Comparison of ENCODE assay signal across 8 mouse cellular contexts in the genomic region with DNA sequence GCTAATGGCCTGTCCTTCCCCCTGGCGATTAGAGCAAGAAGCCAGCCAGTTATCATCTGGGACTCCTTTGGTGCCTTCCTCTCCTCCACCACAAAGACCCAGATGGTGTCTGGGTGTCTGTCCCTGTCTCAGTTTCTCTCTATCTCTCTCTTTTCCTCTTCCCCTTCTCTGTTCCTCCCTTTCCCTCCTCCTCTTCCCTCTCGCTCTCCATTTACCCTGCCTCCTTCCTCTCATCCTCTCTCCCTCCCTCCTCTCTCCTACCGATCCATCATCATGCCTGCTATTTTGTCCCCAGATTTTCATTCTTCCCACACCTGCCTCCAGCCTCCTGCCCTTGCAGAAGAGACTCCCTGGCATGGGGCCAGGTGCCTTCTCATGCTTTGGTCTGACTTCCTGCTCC. TPM values are rescaled to one million over a fixed set of nuclear protein-coding genes. Genes with fewer than 3 reads are reported as not detected.
DNase-seq lines count a peak whose midpoint lies in the region; ATAC-seq and TF ChIP-seq lines count a peak whose summit lies in the region.

No protein-coding gene starts in this region.

- no peak for ATAC-seq in heart, embryonic 15.5 days (replicated peaks; ENCODE audit: insufficient number of reproducible peaks, insufficient read depth, low FRiP score, low read depth)
- no peak for ATAC-seq in liver, embryonic 15.5 days (ENCODE audit: insufficient read depth)
- no peak for ATAC-seq in activated CD4-positive, CD25-positive, alpha-beta regulatory T cell, adult 4 months

- H3K9ac ChIP-seq in heart, embryonic 15.5 days: no peak overlapping the region
- H3K9ac ChIP-seq in liver, embryonic 15.5 days: no peak overlapping the region

- peak overlapping the region; percentile 68 for H3K4me2 ChIP-seq in heart, embryonic 15.5 days
- H3K4me2 ChIP-seq in liver, embryonic 15.5 days: peak overlapping the region; percentile 62

- TF ChIP-seq CTCF in E14TG2a.4 (conservative IDR thresholded peaks at IDR 0.05; ENCODE audit: low read length): no peak

- H3K9me3 ChIP-seq in heart, embryonic 10.5 days: no peaks in the 10 kb centered on the region
- no peaks in the 10 kb centered on the region for H3K9me3 ChIP-seq in E14TG2a.4 (ENCODE audit: low read length)
- no peaks in the 10 kb centered on the region for H3K9me3 ChIP-seq in heart, embryonic 15.5 days (replicated peaks)
- no peaks in the 10 kb centered on the region for H3K9me3 ChIP-seq in liver, embryonic 15.5 days (replicated peaks)

- WGBS in heart, embryonic 10.5 days: 39% methylated on average over 3 of the region's 3 CpGs
- WGBS in heart, embryonic 15.5 days: 34% methylated on average over 3 of the region's 3 CpGs
- 40% methylated on average over 3 of the region's 3 CpGs for WGBS in liver, embryonic 15.5 days (ENCODE audit: insufficient replicate concordance)

- peak overlapping the region; percentile 53 for H3K4me3 ChIP-seq in heart, embryonic 10.5 days
- peak overlapping the region; percentile 69 for H3K4me3 ChIP-seq in E14TG2a.4 (replicated peaks; ENCODE audit: low read length)
- H3K4me3 ChIP-seq in heart, embryonic 15.5 days: peak overlapping the region; percentile 51; the same call in 1 of the 2 replicates
- peak overlapping the region; percentile 48; the same call in 1 of the 2 replicates for H3K4me3 ChIP-seq in liver, embryonic 15.5 days (replicated peaks)

- no peaks in the 10 kb centered on the region for H3K36me3 ChIP-seq in heart, embryonic 10.5 days
- H3K36me3 ChIP-seq in E14TG2a.4 (ENCODE audit: insufficient read depth, low read length): no peaks in the 10 kb centered on the region
- no peaks in the 10 kb centered on the region for H3K36me3 ChIP-seq in heart, embryonic 15.5 days
- H3K36me3 ChIP-seq in liver, embryonic 15.5 days (replicated peaks): no peaks in the 10 kb centered on the region

- intact Hi-C loops in heart, postnatal 36 days (cut with DNase I): loop anchor here (1.0 kb wide), 3 partner anchors 122 to 625 kb away; no protein-coding TSS in a partner anchor

- no peaks in the 10 kb centered on the region for H3K4me1 ChIP-seq in heart, embryonic 10.5 days
- H3K4me1 ChIP-seq in E14TG2a.4 (replicated peaks; ENCODE audit: low read depth, low read length): no peaks in the 10 kb centered on the region; the same call in 1 of the 2 replicates
- no peaks in the 10 kb centered on the region for H3K4me1 ChIP-seq in heart, embryonic 15.5 days (replicated peaks)
- no peaks in the 10 kb centered on the region for H3K4me1 ChIP-seq in liver, embryonic 15.5 days (replicated peaks)

- no peak for DNase-seq in heart, embryonic 10.5 days (ENCODE audit: low spot score)
- DNase-seq in heart, postnatal 36 days: no peak
- no peak for DNase-seq in right cerebral cortex, postnatal 25 days
- no peak for DNase-seq in thymus, postnatal 4 days

- peak overlapping the region; percentile 88 for H3K27ac ChIP-seq in heart, embryonic 10.5 days
- H3K27ac ChIP-seq in heart, embryonic 15.5 days: no peak overlapping the region
- H3K27ac ChIP-seq in liver, embryonic 15.5 days (replicated peaks): no peak overlapping the region

- H3K27me3 ChIP-seq in heart, embryonic 10.5 days (ENCODE audit: insufficient read depth, poor library complexity, severe bottlenecking): peaks cover 50% of the 10 kb centered on the region; the same call in 1 of the 2 replicates
- peaks cover 8% of the 10 kb centered on the region; the same call in 1 of the 2 replicates for H3K27me3 ChIP-seq in E14TG2a.4 (ENCODE audit: insufficient read depth, low read length)
- H3K27me3 ChIP-seq in heart, embryonic 15.5 days: peaks cover 11% of the 10 kb centered on the region
- peaks cover 21% of the 10 kb centered on the region for H3K27me3 ChIP-seq in liver, embryonic 15.5 days

RNA-seq across cellular contexts. Expression of a gene that starts 33.0 kb away (rescaled TPM):
- 0.10 TPM in 1 of 2 replicates, not detected in the other for polyA plus RNA-seq in heart, embryonic 10.5 days (2016; fragmentation: Nextera tagmentation; extraction: Ambion mirVana)
- not detected for total RNA-seq in heart, postnatal 36 days (2021)
- 0.04 TPM in 1 of 2 replicates, not detected in the other for polyA plus RNA-seq in heart, embryonic 15.5 days (2015; fragmentation: Nextera tagmentation; extraction: Ambion mirVana)
- polyA plus RNA-seq in liver, embryonic 15.5 days (2015; fragmentation: Nextera tagmentation; extraction: Ambion mirVana): not detected in 2 replicates
- polyA plus RNA-seq in activated CD4-positive, CD25-positive, alpha-beta regulatory T cell, adult 4 months (2017; shearing (Covaris generic)): not detected
